Mouse (Mus musculus): ENCODE measurements around the gene Tor1aip2. TPM values are rescaled to one million over a fixed set of nuclear protein-coding genes. Genes with fewer than 3 reads are reported as not detected.
A peak's percentile ranks its signal among the peaks of the same experiment; 100 is the strongest.

Tor1aip2 gene
- total RNA-seq, 2 experiments from 2014 or later, result 130 to 134 TPM

- ATAC-seq (replicated peaks; ENCODE audit: low FRiP score, poor library complexity, severe bottlenecking), result peak; percentile 78
These were observed 5.7 kb downstream of the Tor1aip2 start for GRCm38 (mm10) chr1:156040731-156041401.

GRCm38 (mm10) chr1:156041451-156042241, 6.4 kb downstream of the Tor1aip2 start:
- ATAC-seq (replicated peaks; ENCODE audit: low FRiP score, poor library complexity, severe bottlenecking), result no peak

- ATAC-seq (replicated peaks; ENCODE audit: low FRiP score, poor library complexity, severe bottlenecking), result no peak
These were observed 7.3 kb downstream of the Tor1aip2 start for GRCm38 (mm10) chr1:156042481-156042880.

- peak; percentile 67 for ATAC-seq (replicated peaks; ENCODE audit: low FRiP score, poor library complexity, severe bottlenecking)
These were observed 7.8 kb downstream of the Tor1aip2 start for GRCm38 (mm10) chr1:156043027-156043426.

GRCm38 (mm10) chr1:156044211-156044611, 9.0 kb downstream of the Tor1aip2 start:
- ATAC-seq (replicated peaks; ENCODE audit: low FRiP score, poor library complexity, severe bottlenecking), result no peak

GRCm38 (mm10) chr1:156046688-156047087, 11.5 kb downstream of the Tor1aip2 start:
- ATAC-seq (replicated peaks; ENCODE audit: low FRiP score, poor library complexity, severe bottlenecking), result no peak

GRCm38 (mm10) chr1:156058207-156058606, 23.0 kb downstream of the Tor1aip2 start:
- no peak for ATAC-seq (replicated peaks; ENCODE audit: low FRiP score, poor library complexity, severe bottlenecking)

- no peak for ATAC-seq (replicated peaks; ENCODE audit: low FRiP score, poor library complexity, severe bottlenecking)
These were observed 27.0 kb downstream of the Tor1aip2 start for GRCm38 (mm10) chr1:156062193-156062592.

- no peak for ATAC-seq (replicated peaks; ENCODE audit: low FRiP score, poor library complexity, severe bottlenecking)
These were observed 30.9 kb downstream of the Tor1aip2 start for GRCm38 (mm10) chr1:156066133-156066532.

- no peak for ATAC-seq (replicated peaks; ENCODE audit: low FRiP score, poor library complexity, severe bottlenecking)
These were observed 34.9 kb downstream of the Tor1aip2 start for GRCm38 (mm10) chr1:156070106-156070505.

GRCm38 (mm10) chr1:156073169-156073821, 38.1 kb downstream of the Tor1aip2 start:
- no peak for ATAC-seq (replicated peaks; ENCODE audit: low FRiP score, poor library complexity, severe bottlenecking)

GRCm38 (mm10) chr1:156074575-156074974, 39.4 kb downstream of the Tor1aip2 start:
- no peak for ATAC-seq (replicated peaks; ENCODE audit: low FRiP score, poor library complexity, severe bottlenecking)

- ATAC-seq (replicated peaks; ENCODE audit: low FRiP score, poor library complexity, severe bottlenecking), result no peak
These were observed 41.3 kb downstream of the Tor1aip2 start for GRCm38 (mm10) chr1:156076474-156076873.

GRCm38 (mm10) chr1:156077655-156078054, 42.5 kb downstream of the Tor1aip2 start:
- no peak for ATAC-seq (replicated peaks; ENCODE audit: low FRiP score, poor library complexity, severe bottlenecking)

GRCm38 (mm10) chr1:156084603-156085002, 49.4 kb downstream of the Tor1aip2 start:
- ATAC-seq (replicated peaks; ENCODE audit: low FRiP score, poor library complexity, severe bottlenecking), result no peak

GRCm38 (mm10) chr1:156085770-156086169, 50.6 kb downstream of the Tor1aip2 start:
- ATAC-seq (replicated peaks; ENCODE audit: low FRiP score, poor library complexity, severe bottlenecking), result peak; percentile 73

- no peak for ATAC-seq (replicated peaks; ENCODE audit: low FRiP score, poor library complexity, severe bottlenecking)
These were observed 52.4 kb downstream of the Tor1aip2 start for GRCm38 (mm10) chr1:156087586-156087985.

- no peak for ATAC-seq (replicated peaks; ENCODE audit: low FRiP score, poor library complexity, severe bottlenecking)
These were observed 54.4 kb downstream of the Tor1aip2 start for GRCm38 (mm10) chr1:156089561-156089960.

GRCm38 (mm10) chr1:156090042-156090441, 54.8 kb downstream of the Tor1aip2 start:
- ATAC-seq (replicated peaks; ENCODE audit: low FRiP score, poor library complexity, severe bottlenecking), result no peak

GRCm38 (mm10) chr1:156091811-156092210, 56.6 kb downstream of the Tor1aip2 start:
- no peak for ATAC-seq (replicated peaks; ENCODE audit: low FRiP score, poor library complexity, severe bottlenecking)

GRCm38 (mm10) chr1:156103763-156104162, 68.6 kb downstream of the Tor1aip2 start:
- ATAC-seq (replicated peaks; ENCODE audit: low FRiP score, poor library complexity, severe bottlenecking), result no peak
